Mouse (Mus musculus) neural tube, embryonic 12.5 days (tissue): ENCODE results near the gene Noxo1. TPM values are rescaled to one million over a fixed set of nuclear protein-coding genes. Genes with fewer than 3 reads are reported as not detected.

Experiments
- ATAC-seq: fragments of 200-750 bp; cut with Nextera tagmentation; 2 replicates; pipeline ENCODE4 v1.8.0; 2017; ENCODE audit warnings: low read depth, mild to moderate bottlenecking, moderate TSS enrichment, moderate library complexity; ENCODE audit not compliant: low FRiP score
- H3K27ac ChIP-seq: fragments of 300-500 bp; sonication (generic); 2 replicates; pipeline ENCODE4 v1.5.1; 2016
- H3K27me3 ChIP-seq: fragments of 300-500 bp; sonication (generic); replicated peaks from 2 replicates; pipeline ENCODE4 v1.6.1; 2016; ENCODE audit warnings: mild to moderate bottlenecking
- H3K36me3 ChIP-seq: fragments of 300-500 bp; sonication (generic); 2 replicates; pipeline ENCODE4 v1.6.1; 2016; ENCODE audit warnings: mild to moderate bottlenecking
- H3K4me1 ChIP-seq: fragments of 300-500 bp; sonication (generic); 2 replicates; pipeline ENCODE4 v1.6.1; 2016
- H3K4me2 ChIP-seq: fragments of 300-500 bp; sonication (generic); replicated peaks from 2 replicates; pipeline ENCODE4 v1.6.1; 2016; ENCODE audit warnings: mild to moderate bottlenecking
- H3K4me3 ChIP-seq: fragments of 300-500 bp; sonication (generic); 2 replicates; pipeline ENCODE4 v1.5.1; 2016
- H3K9ac ChIP-seq: fragments of 300-500 bp; sonication (generic); 2 replicates; pipeline ENCODE4 v1.6.1; 2016; ENCODE audit warnings: mild to moderate bottlenecking
- H3K9me3 ChIP-seq: fragments of 300-500 bp; sonication (generic); 2 replicates; pipeline ENCODE4 v1.6.1; 2016; ENCODE audit warnings: mild to moderate bottlenecking
- WGBS: fragments of 180-500 bp; shearing (Covaris S2); methylation state at CpG from one replicate; pipeline ENCODE4 v1.1.7; 2016; 5-methylcytosine and 5-hydroxymethylcytosine counted together
- polyA plus RNA-seq: library from polyadenylated mRNA; unstranded; fragments of >200 nt; fragmentation: Nextera tagmentation; extraction: Ambion mirVana; gene quantifications from 2 replicates; pipeline ENCODE4 v1.2.1, GENCODE M21; 2016

The Noxo1 gene
- polyA plus RNA-seq, 1 experiment from 2014 or later: 3.0 TPM

GRCm38 (mm10) chr17:24723881-24724180, 27.8 kb downstream of the Noxo1 start:
- Histone ChIP-seq H3K4me3 (peak overlapping the region; percentile 71), H3K9ac (peak overlapping the region; percentile 92), H3K27me3 (no peaks in the 10 kb centered on the region), H3K9me3 (no peaks in the 10 kb centered on the region), H3K27ac (no peak overlapping the region), H3K4me1 (peaks cover 31% of the 10 kb centered on the region), H3K36me3 (peaks cover 15% of the 10 kb centered on the region), H3K4me2 (peak overlapping the region; percentile 94)
- WGBS: under 1% methylated on average over 15 of the region's 15 CpGs
- ATAC-seq: no peak

GRCm38 (mm10) chr17:24724184-24724583, 28.1 kb downstream of the Noxo1 start, which contains the start of gene Ndufb10:
Gene Ndufb10, minus strand, starts transcription at chr17:24724478.
- peaks cover 29% of the 10 kb centered on the region for H3K4me1 ChIP-seq
- WGBS: under 1% methylated on average over 30 of the region's 30 CpGs
- H3K27me3 ChIP-seq: no peaks in the 10 kb centered on the region
- H3K36me3 ChIP-seq: peaks cover 15% of the 10 kb centered on the region
- H3K9ac ChIP-seq: peak within 1 kb of the TSS; percentile 92
- no peaks in the 10 kb centered on the region for H3K9me3 ChIP-seq
- peak within 1 kb of the TSS; percentile 94 for H3K4me2 ChIP-seq
- H3K27ac ChIP-seq: peak within 1 kb of the TSS; percentile 12; the same call in 1 of the 2 replicates
- peak; percentile 78 for ATAC-seq
- H3K4me3 ChIP-seq: peak within 1 kb of the TSS; percentile 71

DNA sequence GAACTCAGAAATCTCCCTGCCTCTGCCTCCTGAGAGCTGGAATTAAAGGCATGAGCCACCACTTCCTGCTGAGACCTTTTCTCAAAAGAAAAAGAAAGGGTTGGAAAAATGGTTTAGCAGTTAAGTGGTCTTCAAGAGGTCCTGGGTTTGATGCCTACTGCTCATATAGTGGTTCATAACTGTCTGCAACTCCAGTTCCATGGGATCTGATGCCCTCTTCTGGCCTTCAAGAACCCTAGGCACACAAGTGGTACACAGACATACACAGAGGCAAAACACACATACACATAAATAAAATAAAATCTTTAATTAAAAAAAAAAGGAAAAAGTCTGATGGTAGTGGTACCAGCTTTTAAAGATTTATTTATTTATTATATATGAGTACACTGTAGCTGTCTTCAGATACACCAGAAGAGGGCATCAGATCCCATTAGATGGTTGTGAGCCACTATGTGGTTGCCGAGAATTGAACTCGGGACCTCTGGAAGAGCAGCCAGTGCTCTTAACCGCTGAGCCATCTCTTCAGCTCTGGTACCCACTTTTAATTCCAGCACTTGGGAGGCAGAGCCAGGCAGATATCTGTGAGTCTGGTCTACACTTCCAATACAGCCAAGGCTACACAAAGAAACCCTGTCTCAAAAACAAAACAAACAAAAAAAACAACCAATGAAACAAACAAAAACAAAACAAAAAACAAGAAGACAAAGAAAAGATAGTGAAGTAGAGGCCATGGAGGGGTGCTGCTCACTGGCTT, 29.8 kb downstream of the Noxo1 start:
- Histone ChIP-seq H3K4me1 (peaks cover 29% of the 10 kb centered on the region), H3K36me3 (peaks cover 15% of the 10 kb centered on the region), H3K4me3 (no peak overlapping the region), H3K4me2 (no peak overlapping the region), H3K27me3 (no peaks in the 10 kb centered on the region), H3K27ac (no peak overlapping the region), H3K9me3 (no peaks in the 10 kb centered on the region), H3K9ac (no peak overlapping the region)
- no peak for ATAC-seq
- WGBS: 70% methylated on average over 3 of the region's 3 CpGs

- Histone ChIP-seq H3K4me3 (no peak within 1 kb of the TSS), H3K9me3 (no peaks in the 10 kb centered on the region), H3K27ac (no peak within 1 kb of the TSS), H3K9ac (0 out of 2 replicates have a peak within 1 kb of the TSS, but pooled peaks have one; percentile 2), H3K4me2 (no peak within 1 kb of the TSS), H3K4me1 (peaks cover 14% of the 10 kb centered on the region), H3K27me3 (no peaks in the 10 kb centered on the region), H3K36me3 (peaks cover under 1% of the 10 kb centered on the region; the same call in 1 of the 2 replicates)
- whole genome bisulfite sequencing: 87% methylated on average over 2 of the region's 2 CpGs
- ATAC-seq: no peak
Observed at GRCm38 (mm10) chr17:24727618-24728017, 31.6 kb downstream of the Noxo1 start, which contains the start of gene Rpl3l. Gene Rpl3l, plus strand, starts transcription at chr17:24727820.

DNA sequence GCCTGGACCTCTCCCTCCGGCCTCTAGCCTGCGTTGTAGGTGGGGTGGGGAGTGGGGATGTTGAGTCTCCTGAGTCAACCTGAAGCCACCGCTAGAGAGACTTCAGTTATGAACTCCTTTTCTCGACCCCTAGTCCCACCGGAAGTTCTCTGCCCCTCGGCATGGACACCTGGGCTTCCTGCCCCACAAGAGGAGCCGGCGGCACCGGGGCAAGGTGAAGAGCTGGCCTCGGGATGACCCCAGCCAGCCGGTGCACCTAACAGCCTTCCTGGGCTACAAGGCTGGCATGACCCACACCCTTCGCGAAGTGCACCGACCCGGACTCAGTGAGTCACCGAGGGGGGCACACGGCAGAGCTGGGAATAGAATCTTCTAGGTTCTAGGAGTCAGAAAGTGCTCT, 32.1 kb downstream of the Noxo1 start:
- WGBS: 73% methylated on average over 17 of the region's 17 CpGs
- Histone ChIP-seq H3K9ac (no peak overlapping the region), H3K27me3 (no peaks in the 10 kb centered on the region), H3K4me2 (no peak overlapping the region), H3K9me3 (no peaks in the 10 kb centered on the region), H3K4me1 (peaks cover 9% of the 10 kb centered on the region), H3K4me3 (no peak overlapping the region), H3K27ac (no peak overlapping the region), H3K36me3 (no peaks in the 10 kb centered on the region)
- no peak for ATAC-seq

DNA sequence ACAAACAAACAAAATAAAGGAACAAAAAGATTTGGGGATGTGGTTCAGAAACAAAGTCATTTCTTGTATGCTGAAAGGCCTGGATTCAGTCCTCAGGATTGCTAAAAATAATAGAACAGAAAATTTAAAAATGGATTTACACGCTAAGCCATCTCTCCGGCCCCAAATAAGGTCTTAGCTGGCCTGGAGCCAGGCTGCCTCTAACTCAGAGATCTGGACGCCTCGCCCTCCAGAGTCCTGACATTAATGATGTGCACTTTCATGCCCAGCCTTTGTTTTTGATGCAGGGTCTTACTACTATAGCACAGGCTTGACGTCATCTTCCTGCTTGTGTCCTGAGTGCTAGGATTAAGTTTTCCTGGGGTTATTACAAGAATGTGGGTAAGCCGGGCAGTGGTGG, 33.0 kb downstream of the Noxo1 start:
- H3K27ac ChIP-seq: no peak overlapping the region
- 86% methylated on average over 6 of the region's 6 CpGs for WGBS
- no peak for ATAC-seq
- no peak overlapping the region for H3K4me3 ChIP-seq
- no peaks in the 10 kb centered on the region for H3K36me3 ChIP-seq
- no peaks in the 10 kb centered on the region for H3K27me3 ChIP-seq
- H3K9me3 ChIP-seq: no peaks in the 10 kb centered on the region
- H3K4me2 ChIP-seq: no peak overlapping the region
- 0 out of 2 replicates have a peak, but pooled peaks cover 2% of the 10 kb centered on the region for H3K4me1 ChIP-seq
- no peak overlapping the region for H3K9ac ChIP-seq

DNA sequence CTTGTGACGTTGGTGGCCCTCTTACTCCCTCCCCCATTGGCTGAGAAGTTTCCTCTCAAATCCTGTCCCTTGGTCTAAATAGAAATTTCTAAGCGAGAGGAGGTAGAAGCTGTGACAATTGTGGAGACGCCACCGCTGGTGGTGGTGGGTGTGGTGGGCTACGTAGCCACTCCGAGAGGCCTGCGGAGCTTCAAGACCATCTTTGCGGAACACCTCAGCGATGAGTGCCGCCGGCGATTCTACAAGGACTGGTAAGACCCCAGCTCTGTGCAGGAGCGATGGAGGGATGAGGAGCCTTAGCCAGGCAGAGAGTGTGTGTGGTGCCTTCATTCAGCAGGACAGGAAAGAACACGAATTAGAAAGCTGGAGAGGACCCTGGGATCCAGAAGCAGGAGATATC, 34.8 kb downstream of the Noxo1 start:
- no peak for ATAC-seq
- Histone ChIP-seq H3K27ac (no peak overlapping the region), H3K36me3 (no peaks in the 10 kb centered on the region), H3K4me2 (no peak overlapping the region), H3K27me3 (no peaks in the 10 kb centered on the region), H3K4me1 (peaks cover under 1% of the 10 kb centered on the region; the same call in 1 of the 2 replicates), H3K4me3 (no peak overlapping the region), H3K9ac (no peak overlapping the region), H3K9me3 (no peaks in the 10 kb centered on the region)
- WGBS: 85% methylated on average over 14 of the region's 14 CpGs

DNA sequence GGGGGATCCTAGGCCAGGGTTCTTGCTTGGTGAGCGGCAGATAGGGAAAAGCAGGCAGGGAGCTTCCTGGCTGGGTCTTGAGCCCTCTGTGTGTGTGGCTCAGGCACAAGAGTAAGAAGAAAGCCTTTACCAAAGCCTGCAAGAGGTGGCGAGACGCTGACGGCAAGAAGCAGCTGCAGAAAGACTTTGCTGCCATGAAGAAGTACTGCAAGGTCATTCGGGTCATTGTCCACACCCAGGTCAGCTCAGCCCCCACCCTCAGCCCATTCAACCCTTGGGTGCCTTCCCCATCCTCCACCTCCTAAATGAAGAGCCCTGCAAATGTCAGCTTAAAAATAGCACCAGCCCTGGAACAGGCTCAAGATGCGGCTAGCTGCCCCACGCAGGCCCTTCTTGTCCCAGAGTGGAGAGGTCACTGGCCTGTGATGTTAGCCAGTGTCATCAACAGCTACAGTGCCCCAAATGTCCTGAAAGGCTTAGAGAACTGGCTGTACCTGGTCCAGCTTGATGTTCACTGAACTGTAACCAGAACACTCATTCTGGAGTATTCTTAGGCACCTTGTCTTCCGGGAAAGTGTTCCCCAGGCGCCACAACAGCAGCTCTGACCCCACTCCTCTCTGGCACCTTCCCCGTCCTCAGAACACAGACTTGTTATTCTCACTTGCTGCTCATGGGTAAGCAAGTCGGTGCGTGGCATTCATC, 36.4 kb downstream of the Noxo1 start:
- H3K4me1 ChIP-seq: peaks cover 11% of the 10 kb centered on the region
- no peak overlapping the region for H3K9ac ChIP-seq
- no peaks in the 10 kb centered on the region for H3K27me3 ChIP-seq
- no peak overlapping the region for H3K27ac ChIP-seq
- no peaks in the 10 kb centered on the region for H3K9me3 ChIP-seq
- H3K36me3 ChIP-seq: no peaks in the 10 kb centered on the region
- no peak overlapping the region for H3K4me3 ChIP-seq
- no peak overlapping the region for H3K4me2 ChIP-seq
- no peak for ATAC-seq
- WGBS: 77% methylated on average over 12 of the region's 12 CpGs

- 89% methylated on average over 21 of the region's 21 CpGs for whole genome bisulfite sequencing
- ATAC-seq: no peak
- no peak overlapping the region for H3K9ac ChIP-seq
Observed at GRCm38 (mm10) chr17:24733434-24734050, 37.5 kb downstream of the Noxo1 start.

GRCm38 (mm10) chr17:24734513-24734912, 38.5 kb downstream of the Noxo1 start:
- H3K27me3 ChIP-seq: no peaks in the 10 kb centered on the region
- H3K36me3 ChIP-seq: no peaks in the 10 kb centered on the region
- no peak for ATAC-seq
- H3K4me3 ChIP-seq: no peak overlapping the region
- no peak overlapping the region for H3K4me2 ChIP-seq
- H3K27ac ChIP-seq: no peak overlapping the region
- H3K9ac ChIP-seq: no peak overlapping the region
- peaks cover 13% of the 10 kb centered on the region for H3K4me1 ChIP-seq
- WGBS: 84% methylated on average over 1 of the region's 1 CpGs
- H3K9me3 ChIP-seq: no peaks in the 10 kb centered on the region

More at GRCm38 (mm10) chr17:24733434-24734050, 37.5 kb downstream of the Noxo1 start:
- peaks cover 13% of the 10 kb centered on the region for H3K4me1 ChIP-seq
- H3K4me2 ChIP-seq: no peak overlapping the region
- H3K9me3 ChIP-seq: no peaks in the 10 kb centered on the region
- no peak overlapping the region for H3K4me3 ChIP-seq
- no peak overlapping the region for H3K27ac ChIP-seq
- no peaks in the 10 kb centered on the region for H3K27me3 ChIP-seq
- no peaks in the 10 kb centered on the region for H3K36me3 ChIP-seq

GRCm38 (mm10) chr17:24735446-24735845, 39.4 kb downstream of the Noxo1 start:
- H3K9me3 ChIP-seq: no peaks in the 10 kb centered on the region
- peaks cover 5% of the 10 kb centered on the region for H3K36me3 ChIP-seq
- no peak overlapping the region for H3K4me3 ChIP-seq
- WGBS: 90% methylated on average over 7 of the region's 7 CpGs
- H3K9ac ChIP-seq: no peak overlapping the region
- peak overlapping the region; percentile 91; the same call in 1 of the 2 replicates for H3K4me2 ChIP-seq
- H3K27me3 ChIP-seq: no peaks in the 10 kb centered on the region
- no peak for ATAC-seq
- H3K27ac ChIP-seq: no peak overlapping the region
- H3K4me1 ChIP-seq: peaks cover 13% of the 10 kb centered on the region

- H3K27me3 ChIP-seq: no peaks in the 10 kb centered on the region
- ATAC-seq: peak; percentile 95
- H3K27ac ChIP-seq: no peak within 1 kb of the TSS
- H3K9ac ChIP-seq: peak within 1 kb of the TSS; percentile 64
- WGBS: 1% methylated on average over 29 of the region's 29 CpGs
- peaks cover 13% of the 10 kb centered on the region for H3K4me1 ChIP-seq
- H3K36me3 ChIP-seq: peaks cover 5% of the 10 kb centered on the region
- no peaks in the 10 kb centered on the region for H3K9me3 ChIP-seq
- peak within 1 kb of the TSS; percentile 91 for H3K4me2 ChIP-seq
- peak within 1 kb of the TSS; percentile 58 for H3K4me3 ChIP-seq
Observed at GRCm38 (mm10) chr17:24736330-24737051, 40.5 kb downstream of the Noxo1 start, which contains the start of gene Msrb1. Gene Msrb1, plus strand, starts transcription at chr17:24736642.
